Mouse (Mus musculus) limb, embryonic 12.5 days (tissue): ENCODE measurements around the gene Npas2. TPM values are rescaled to one million over a fixed set of nuclear protein-coding genes. Genes with fewer than 3 reads are reported as not detected.

Experiments used
- ATAC-seq: fragments of 200-750 bp; cut with Nextera tagmentation; 2 replicates; pipeline ENCODE4 v1.8.0; 2017; ENCODE audit warnings: low read depth, moderate TSS enrichment; ENCODE audit not compliant: insufficient number of reproducible peaks, insufficient read depth, low FRiP score, low TSS enrichment
- H3K27ac ChIP-seq: fragments of 300-500 bp; sonication (generic); 2 replicates; pipeline ENCODE4 v1.5.1; 2016; ENCODE audit warnings: mild to moderate bottlenecking, moderate library complexity
- H3K27me3 ChIP-seq: fragments of 300-500 bp; sonication (generic); 2 replicates; pipeline ENCODE4 v1.6.1; 2016; ENCODE audit warnings: mild to moderate bottlenecking, moderate library complexity
- H3K36me3 ChIP-seq: fragments of 300-500 bp; sonication (generic); 2 replicates; pipeline ENCODE4 v1.6.1; 2016; ENCODE audit warnings: mild to moderate bottlenecking, moderate library complexity
- H3K4me1 ChIP-seq: fragments of 300-500 bp; sonication (generic); replicated peaks from 2 replicates; pipeline ENCODE4 v1.6.1; 2016
- H3K4me2 ChIP-seq: fragments of 300-500 bp; sonication (generic); 2 replicates; pipeline ENCODE4 v1.6.1; 2016; ENCODE audit warnings: mild to moderate bottlenecking, moderate library complexity
- H3K4me3 ChIP-seq: fragments of 300-500 bp; sonication (generic); replicated peaks from 2 replicates; pipeline ENCODE4 v1.5.1; 2016; ENCODE audit warnings: mild to moderate bottlenecking
- H3K9ac ChIP-seq: fragments of 300-500 bp; sonication (generic); replicated peaks from 2 replicates; pipeline ENCODE4 v1.6.1; 2016; ENCODE audit warnings: mild to moderate bottlenecking, moderate library complexity
- H3K9me3 ChIP-seq: fragments of 300-500 bp; sonication (generic); 2 replicates; pipeline ENCODE4 v1.6.1; 2016; ENCODE audit warnings: mild to moderate bottlenecking, moderate library complexity
- WGBS: fragments of 180-500 bp; shearing (Covaris S2); methylation state at CpG from one replicate; pipeline ENCODE4 v1.1.7; 2016; 5-methylcytosine and 5-hydroxymethylcytosine counted together
- polyA plus RNA-seq: library from polyadenylated mRNA; unstranded; fragments of >200 nt; fragmentation: Nextera tagmentation; extraction: Ambion mirVana; gene quantifications from 2 replicates; pipeline ENCODE4 v1.2.1, GENCODE M21; 2016

Npas2 gene
- polyA plus RNA-seq, 1 experiment from 2014 or later: 0.29 TPM

DNA sequence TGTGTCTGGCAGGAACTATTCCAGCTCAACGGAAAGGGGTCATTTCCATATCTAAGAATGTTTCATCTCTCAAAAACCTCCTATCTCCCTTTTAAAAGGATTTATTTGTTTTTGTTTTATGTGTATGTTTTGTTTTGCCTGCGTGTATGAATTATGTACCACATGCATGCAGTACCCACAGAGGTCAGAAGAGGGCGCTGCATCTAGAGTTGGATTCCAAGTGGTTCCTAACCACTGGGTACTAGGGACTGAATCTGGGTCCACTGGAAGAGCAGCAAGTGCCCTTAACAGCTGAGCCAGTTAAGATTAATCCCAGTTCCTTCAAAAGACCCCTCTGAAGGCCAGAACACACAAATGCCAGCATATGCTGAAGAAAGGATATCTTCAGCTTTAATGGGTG lies 24.1 kb downstream of the Npas2 start:
- Histone ChIP-seq H3K27me3 (no peaks in the 10 kb centered on the region), H3K36me3 (no peaks in the 10 kb centered on the region), H3K4me3 (no peak overlapping the region), H3K4me1 (no peaks in the 10 kb centered on the region), H3K27ac (no peak overlapping the region), H3K9me3 (no peaks in the 10 kb centered on the region), H3K4me2 (no peak overlapping the region), H3K9ac (no peak overlapping the region)
- WGBS: 78% methylated on average over 3 of the region's 3 CpGs
- ATAC-seq: no peak

DNA sequence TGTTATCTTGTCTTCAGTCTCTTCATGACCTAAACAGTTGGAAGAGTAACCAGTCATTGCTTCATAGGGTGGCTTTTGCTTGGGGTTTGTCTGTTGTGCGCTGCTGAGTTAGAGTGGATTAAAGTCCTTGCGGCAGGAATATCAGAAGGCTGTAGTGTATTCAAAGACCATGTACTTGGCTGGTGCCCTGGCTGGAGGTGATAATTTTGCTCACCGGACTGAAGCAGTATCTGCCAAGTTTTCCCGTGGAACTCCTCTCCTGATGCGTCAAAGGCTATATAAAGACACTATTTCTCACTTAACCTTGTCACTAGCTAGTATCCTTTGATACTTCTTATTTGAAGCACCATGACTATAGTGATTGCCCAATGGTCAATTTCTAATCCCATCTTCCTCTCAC lies 34.9 kb downstream of the Npas2 start:
- no peak overlapping the region for H3K27ac ChIP-seq
- H3K4me3 ChIP-seq: no peak overlapping the region
- H3K9me3 ChIP-seq: no peaks in the 10 kb centered on the region
- no peak overlapping the region for H3K9ac ChIP-seq
- WGBS: 92% methylated on average over 5 of the region's 5 CpGs
- H3K27me3 ChIP-seq: no peaks in the 10 kb centered on the region
- H3K36me3 ChIP-seq: no peaks in the 10 kb centered on the region
- no peaks in the 10 kb centered on the region for H3K4me1 ChIP-seq
- no peak for ATAC-seq
- no peak overlapping the region for H3K4me2 ChIP-seq

DNA sequence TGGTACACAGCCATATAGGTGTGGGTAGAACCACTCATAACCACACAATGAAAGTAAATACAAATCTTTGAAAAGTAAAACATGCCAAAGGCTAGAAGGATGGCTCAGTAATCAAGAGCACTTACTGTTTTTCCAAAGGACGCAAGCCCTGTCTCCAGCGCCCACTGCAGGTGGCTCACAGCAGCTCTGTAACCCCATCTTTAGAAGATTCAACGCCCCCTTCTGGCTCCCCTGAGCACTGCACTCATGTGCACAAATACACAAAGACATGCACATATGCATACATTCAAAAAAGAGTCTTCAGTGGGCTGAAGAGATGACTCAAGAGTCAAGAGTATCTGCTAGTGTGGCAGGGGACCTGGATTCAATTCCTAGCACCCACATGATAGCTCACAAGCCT lies 36.5 kb downstream of the Npas2 start:
- no peak for ATAC-seq
- Histone ChIP-seq H3K9ac (no peak overlapping the region), H3K27ac (no peak overlapping the region), H3K36me3 (no peaks in the 10 kb centered on the region), H3K9me3 (no peaks in the 10 kb centered on the region), H3K4me2 (no peak overlapping the region), H3K27me3 (no peaks in the 10 kb centered on the region), H3K4me3 (no peak overlapping the region), H3K4me1 (no peaks in the 10 kb centered on the region)
- 64% methylated on average over 3 of the region's 3 CpGs for WGBS

DNA sequence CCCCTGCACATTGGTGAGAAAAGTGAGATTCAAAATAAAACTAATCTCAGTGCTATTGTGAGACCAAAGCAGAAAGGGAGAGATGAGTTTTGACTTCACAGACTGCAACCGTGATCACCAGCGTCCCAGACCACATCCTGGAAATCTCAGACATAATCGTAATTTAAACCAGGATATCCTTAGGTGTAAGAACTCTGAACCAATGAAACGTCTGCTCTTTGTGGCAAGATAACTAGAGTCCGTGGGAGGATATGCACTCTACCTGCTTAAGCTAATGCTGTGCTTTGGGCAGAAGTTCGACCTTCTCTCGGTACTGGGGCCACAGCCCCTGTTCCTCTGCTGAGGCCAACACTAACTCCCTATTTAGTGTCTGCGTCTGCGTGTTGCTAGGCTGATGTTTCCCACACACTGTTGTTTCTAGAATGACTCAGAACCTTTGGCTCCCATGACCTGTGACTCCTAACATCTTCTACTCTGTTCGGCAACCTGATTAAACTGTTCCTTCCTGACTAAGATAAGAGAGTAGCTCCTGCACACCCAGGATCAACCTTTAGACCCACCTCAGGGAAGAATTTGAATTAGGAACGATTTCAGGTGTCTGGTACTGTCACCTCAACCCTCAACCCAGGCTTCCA lies 41.4 kb downstream of the Npas2 start:
- Histone ChIP-seq H3K4me2 (no peak overlapping the region), H3K9me3 (no peaks in the 10 kb centered on the region), H3K27ac (no peak overlapping the region), H3K27me3 (no peaks in the 10 kb centered on the region), H3K4me1 (peaks cover 3% of the 10 kb centered on the region; the same call in 1 of the 2 replicates), H3K9ac (no peak overlapping the region), H3K4me3 (no peak overlapping the region), H3K36me3 (no peaks in the 10 kb centered on the region)
- ATAC-seq: no peak
- WGBS: 84% methylated on average over 11 of the region's 11 CpGs

- no peak for ATAC-seq
- no peak overlapping the region for H3K4me3 ChIP-seq
- no peak overlapping the region for H3K9ac ChIP-seq
- no peak overlapping the region for H3K27ac ChIP-seq
- H3K27me3 ChIP-seq: no peaks in the 10 kb centered on the region
- no peaks in the 10 kb centered on the region for H3K36me3 ChIP-seq
- 64% methylated on average over 9 of the region's 9 CpGs for WGBS
- H3K4me2 ChIP-seq: no peak overlapping the region
- H3K9me3 ChIP-seq: no peaks in the 10 kb centered on the region
- peaks cover 3% of the 10 kb centered on the region; the same call in 1 of the 2 replicates for H3K4me1 ChIP-seq
Observed at GRCm38 (mm10) chr1:39237503-39238255, 44.1 kb downstream of the Npas2 start.

- no peak overlapping the region for H3K4me3 ChIP-seq
- ATAC-seq: no peak
- no peaks in the 10 kb centered on the region for H3K36me3 ChIP-seq
- no peak overlapping the region for H3K9ac ChIP-seq
- WGBS: 86% methylated on average over 6 of the region's 6 CpGs
- no peaks in the 10 kb centered on the region for H3K9me3 ChIP-seq
- no peak overlapping the region for H3K27ac ChIP-seq
- H3K4me2 ChIP-seq: no peak overlapping the region
- no peaks in the 10 kb centered on the region for H3K27me3 ChIP-seq
- peaks cover 3% of the 10 kb centered on the region; the same call in 1 of the 2 replicates for H3K4me1 ChIP-seq
Observed at GRCm38 (mm10) chr1:39240860-39241584, 47.5 kb downstream of the Npas2 start.

GRCm38 (mm10) chr1:39244726-39245125 lies 51.2 kb downstream of the Npas2 start:
- Histone ChIP-seq H3K27me3 (no peaks in the 10 kb centered on the region), H3K4me1 (no peaks in the 10 kb centered on the region), H3K27ac (no peak overlapping the region), H3K36me3 (no peaks in the 10 kb centered on the region), H3K4me2 (no peak overlapping the region), H3K9ac (no peak overlapping the region), H3K9me3 (no peaks in the 10 kb centered on the region), H3K4me3 (no peak overlapping the region)
- 44% methylated on average over 1 of the region's 1 CpGs for WGBS
- ATAC-seq: no peak

DNA sequence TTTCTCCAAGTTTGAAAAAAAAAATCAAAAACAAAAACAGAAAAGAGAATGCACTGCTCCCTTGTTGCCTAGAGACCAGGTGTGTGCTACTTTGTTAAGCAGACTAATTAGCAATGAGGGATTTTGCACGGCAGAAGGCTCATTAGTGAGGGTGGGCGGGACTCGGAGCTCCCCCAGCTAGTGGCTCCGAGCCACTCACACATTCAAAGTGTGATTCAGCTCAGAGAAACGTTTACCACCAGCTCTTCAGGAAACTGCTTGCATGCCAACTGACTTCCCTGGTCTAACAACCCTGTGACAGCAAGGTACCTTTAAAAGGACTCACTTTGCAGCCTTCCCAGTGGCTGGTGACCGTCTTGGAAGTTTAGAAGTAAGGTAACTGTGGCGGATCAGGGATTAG lies 58.1 kb downstream of the Npas2 start:
- Histone ChIP-seq H3K4me3 (no peak overlapping the region), H3K9me3 (no peaks in the 10 kb centered on the region), H3K4me1 (no peaks in the 10 kb centered on the region), H3K4me2 (no peak overlapping the region), H3K27ac (no peak overlapping the region), H3K36me3 (no peaks in the 10 kb centered on the region), H3K9ac (no peak overlapping the region), H3K27me3 (no peaks in the 10 kb centered on the region)
- no peak for ATAC-seq
- 24% methylated on average over 7 of the region's 7 CpGs for WGBS

- H3K36me3 ChIP-seq: no peaks in the 10 kb centered on the region
- H3K27me3 ChIP-seq: no peaks in the 10 kb centered on the region
- no peak for ATAC-seq
- H3K4me1 ChIP-seq: no peaks in the 10 kb centered on the region
- no peak overlapping the region for H3K27ac ChIP-seq
- H3K9me3 ChIP-seq: 0 out of 2 replicates have a peak, but pooled peaks cover 3% of the 10 kb centered on the region
- H3K4me3 ChIP-seq: no peak overlapping the region
- WGBS: 75% methylated on average over 4 of the region's 4 CpGs
- no peak overlapping the region for H3K9ac ChIP-seq
- H3K4me2 ChIP-seq: no peak overlapping the region
Observed at GRCm38 (mm10) chr1:39253771-39254170, 60.2 kb downstream of the Npas2 start.

DNA sequence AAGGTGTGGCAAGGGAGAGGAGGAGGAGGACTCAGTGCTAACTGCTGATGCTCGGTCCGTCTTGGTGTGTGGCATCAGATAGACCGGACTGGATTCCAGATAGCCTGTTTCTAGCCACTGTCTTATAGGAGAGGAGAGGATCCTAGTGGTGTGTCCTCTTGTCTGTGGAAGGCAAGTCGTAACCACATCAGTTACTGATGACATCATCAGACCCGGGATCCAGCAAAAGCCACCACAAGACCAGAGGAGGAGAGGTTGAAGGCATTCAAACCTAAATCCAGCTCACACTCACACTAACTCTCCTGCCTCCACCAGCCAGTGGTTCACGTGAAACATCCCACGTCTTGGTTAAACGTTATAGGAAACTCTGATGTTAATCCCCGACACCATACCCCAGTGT lies 62.5 kb downstream of the Npas2 start:
- 0 out of 2 replicates have a peak, but pooled peaks cover 3% of the 10 kb centered on the region for H3K4me1 ChIP-seq
- no peaks in the 10 kb centered on the region for H3K36me3 ChIP-seq
- H3K27me3 ChIP-seq: no peaks in the 10 kb centered on the region
- H3K27ac ChIP-seq: no peak overlapping the region
- no peak overlapping the region for H3K4me2 ChIP-seq
- no peak overlapping the region for H3K9ac ChIP-seq
- H3K4me3 ChIP-seq: no peak overlapping the region
- 0 out of 2 replicates have a peak, but pooled peaks cover 6% of the 10 kb centered on the region for H3K9me3 ChIP-seq
- no peak for ATAC-seq
- 86% methylated on average over 9 of the region's 9 CpGs for WGBS
